Mouse (Mus musculus) liver, postnatal 0 days (tissue): ENCODE data around the gene Naa20. TPM values are rescaled to one million over a fixed set of nuclear protein-coding genes. Genes with fewer than 3 reads are reported as not detected.

Experiments
- ATAC-seq: fragments of 200-750 bp; cut with Nextera tagmentation; 2 replicates; pipeline ENCODE4 v1.8.0; 2017; ENCODE audit warnings: mild to moderate bottlenecking, moderate library complexity
- DNase-seq: peaks from one replicate; pipeline ENCODE4 v3.0.0-alpha.2; 2016
- H3K27ac ChIP-seq: fragments of 300-500 bp; sonication (generic); 2 replicates; pipeline ENCODE4 v1.5.1; 2014; ENCODE audit warnings: antibody characterized with exemption, moderate library complexity, mild to moderate bottlenecking, low read depth
- H3K27me3 ChIP-seq: fragments of 300-500 bp; sonication (generic); 2 replicates; pipeline ENCODE4 v1.6.1; 2014; ENCODE audit warnings: low read length, control low read depth, mixed read lengths; ENCODE audit not compliant: insufficient read depth
- H3K36me3 ChIP-seq: fragments of 300-500 bp; sonication (generic); replicated peaks from 2 replicates; pipeline ENCODE4 v1.6.1; 2014; ENCODE audit warnings: mild to moderate bottlenecking, control low read depth, low read length, moderate library complexity, mixed read lengths; ENCODE audit not compliant: insufficient read depth
- H3K4me1 ChIP-seq: fragments of 300-500 bp; sonication (generic); 2 replicates; pipeline ENCODE4 v1.6.1; 2014; ENCODE audit warnings: antibody characterized with exemption, mild to moderate bottlenecking, control low read depth; ENCODE audit not compliant: insufficient read depth
- H3K4me2 ChIP-seq: fragments of 300-500 bp; sonication (generic); 2 replicates; pipeline ENCODE4 v1.6.1; 2014; ENCODE audit warnings: low read depth, mild to moderate bottlenecking, low read length, moderate library complexity, mixed read lengths
- H3K4me3 ChIP-seq: fragments of 300-500 bp; sonication (generic); 2 replicates; pipeline ENCODE4 v1.5.1; 2014; ENCODE audit warnings: low read depth, low read length
- H3K9ac ChIP-seq: fragments of 300-500 bp; sonication (generic); replicated peaks from 2 replicates; pipeline ENCODE4 v1.6.1; 2014; ENCODE audit warnings: mild to moderate bottlenecking, moderate library complexity
- H3K9me3 ChIP-seq: fragments of 300-500 bp; sonication (generic); 2 replicates; pipeline ENCODE4 v1.6.1; 2016; ENCODE audit warnings: mild to moderate bottlenecking, control low read depth, low read length, mixed read lengths
- CTCF ChIP-seq: sonication (generic); IDR thresholded peaks from 2 replicates; pipeline ENCODE4 v1.5.1; 2016; ENCODE audit warnings: antibody characterized with exemption, low read depth
- EP300 ChIP-seq: IDR thresholded peaks from 2 replicates; pipeline ENCODE4 v1.6.1; 2016; ENCODE audit warnings: antibody characterized with exemption, low read depth, mild to moderate bottlenecking
- WGBS: fragments of 180-500 bp; shearing (Covaris S2); extraction: QIAGEN DNeasy Blood & Tissue Kit; methylation state at CpG from one replicate; pipeline ENCODE4 v1.1.7; 2014; ENCODE audit not compliant: insufficient replicate concordance; 5-methylcytosine and 5-hydroxymethylcytosine counted together
- polyA plus RNA-seq: library from polyadenylated mRNA; unstranded; fragments of >200 nt; fragmentation: Nextera tagmentation; extraction: Ambion mirVana; gene quantifications from 2 replicates; pipeline ENCODE4 v1.2.1, GENCODE M21; 2015

The Naa20 gene
- 55.0 and 60.0 TPM in 2 replicates for polyA plus RNA-seq

- H3K4me3 ChIP-seq: peak within 1 kb of the TSS; percentile 97
- DNase-seq (no peak), ATAC-seq (no peak)
- peak within 1 kb of the TSS; percentile 84 for H3K4me2 ChIP-seq
- TF ChIP-seq EP300: no peak
- no peak for TF ChIP-seq CTCF
- WGBS: 83% methylated on average over 6 of the region's 6 CpGs
- H3K9me3 ChIP-seq: no peaks in the 10 kb centered on the region
- H3K9ac ChIP-seq: peak within 1 kb of the TSS; percentile 97
- H3K27ac ChIP-seq: no peak within 1 kb of the TSS
- H3K27me3 ChIP-seq: no peaks in the 10 kb centered on the region
- peaks cover 17% of the 10 kb centered on the region for H3K4me1 ChIP-seq
- peaks cover 7% of the 10 kb centered on the region for H3K36me3 ChIP-seq
Observed at GRCm38 (mm10) chr2:145901861-145902260, at the start of gene Naa20. Gene Naa20 (plus strand): TSS chr2:145902099.

GRCm38 (mm10) chr2:145855831-145856230 is 46.1 kb upstream of the Naa20 start:
- Histone ChIP-seq H3K4me3 (no peak overlapping the region), H3K27ac (no peak overlapping the region), H3K4me2 (no peak overlapping the region), H3K9ac (no peak overlapping the region), H3K36me3 (peaks cover 5% of the 10 kb centered on the region; the same call in 1 of the 2 replicates), H3K27me3 (no peaks in the 10 kb centered on the region), H3K4me1 (peaks cover 16% of the 10 kb centered on the region), H3K9me3 (no peaks in the 10 kb centered on the region)
- no peak for ATAC-seq
- 83% methylated on average over 9 of the region's 9 CpGs for WGBS
- TF ChIP-seq EP300: no peak
- TF ChIP-seq CTCF: no peak
- DNase-seq: no peak

GRCm38 (mm10) chr2:145857864-145858263 is 44.0 kb upstream of the Naa20 start:
- Histone ChIP-seq H3K9me3 (no peaks in the 10 kb centered on the region), H3K36me3 (0 out of 2 replicates have a peak, but pooled peaks cover 6% of the 10 kb centered on the region), H3K27ac (no peak overlapping the region), H3K4me1 (peaks cover 25% of the 10 kb centered on the region), H3K27me3 (no peaks in the 10 kb centered on the region), H3K9ac (no peak overlapping the region), H3K4me2 (no peak overlapping the region), H3K4me3 (no peak overlapping the region)
- no peak for DNase-seq
- ATAC-seq: no peak
- WGBS: 71% methylated on average over 8 of the region's 8 CpGs
- TF ChIP-seq EP300 (no peak), CTCF (no peak)

- Histone ChIP-seq H3K9ac (no peak overlapping the region), H3K4me2 (no peak overlapping the region), H3K4me3 (no peak overlapping the region), H3K27ac (peak overlapping the region; percentile 34; the same call in 1 of the 2 replicates), H3K4me1 (peaks cover 25% of the 10 kb centered on the region), H3K36me3 (0 out of 2 replicates have a peak, but pooled peaks cover 3% of the 10 kb centered on the region), H3K27me3 (no peaks in the 10 kb centered on the region), H3K9me3 (no peaks in the 10 kb centered on the region)
- TF ChIP-seq CTCF: no peak
- no peak for TF ChIP-seq EP300
- DNase-seq (peak; percentile 25), ATAC-seq (no peak)
- 48% methylated on average over 7 of the region's 7 CpGs for WGBS
Observed at GRCm38 (mm10) chr2:145859442-145859931, 42.4 kb upstream of the Naa20 start.

DNA sequence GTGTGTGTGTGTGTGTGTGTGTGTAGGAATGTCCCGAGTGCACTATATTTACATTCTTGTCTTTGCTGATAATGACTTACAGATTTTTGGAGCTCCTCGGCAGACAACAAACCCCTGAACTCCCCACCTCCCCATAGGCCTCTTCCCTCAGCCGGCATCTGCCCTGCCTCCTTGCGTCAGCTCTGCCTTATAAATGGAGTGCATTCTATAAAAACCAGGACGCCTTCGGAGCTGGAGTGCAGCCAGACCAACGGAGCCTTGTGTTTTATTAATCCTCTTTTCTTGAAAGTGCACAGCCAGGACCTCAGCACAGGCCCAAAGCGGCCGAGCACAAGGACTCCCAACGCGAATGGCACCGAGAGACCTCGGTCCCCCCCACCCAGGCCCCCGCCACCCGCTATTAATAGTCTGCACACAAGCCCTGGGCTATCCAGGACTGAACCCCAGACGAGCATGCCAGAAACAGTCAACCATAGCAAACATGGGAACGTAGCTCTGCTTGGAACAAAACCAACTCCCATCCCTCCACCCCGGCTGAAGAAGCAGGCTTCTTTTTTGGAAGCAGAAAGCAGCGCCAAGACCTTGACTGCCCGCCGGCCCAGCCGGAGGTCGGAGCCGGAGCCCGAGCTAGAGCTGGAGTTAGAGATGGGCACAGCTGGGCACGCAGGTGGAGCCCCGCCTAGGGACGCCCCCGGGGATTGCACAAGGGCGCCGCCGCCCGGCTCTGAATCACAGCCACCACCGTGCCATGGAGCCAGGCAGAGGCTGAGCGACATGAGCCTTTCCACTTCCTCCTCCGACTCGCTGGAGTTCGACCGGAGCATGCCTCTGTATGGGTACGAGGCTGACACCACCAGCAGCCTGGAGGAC is 41.7 kb upstream of the Naa20 start:
- Histone ChIP-seq H3K9ac (peak overlapping the region; percentile 35; the same call in 1 of the 2 replicates), H3K27ac (peak overlapping the region; percentile 62), H3K4me1 (peaks cover 25% of the 10 kb centered on the region), H3K27me3 (no peaks in the 10 kb centered on the region), H3K36me3 (0 out of 2 replicates have a peak, but pooled peaks cover 3% of the 10 kb centered on the region), H3K4me3 (peak overlapping the region; percentile 25; the same call in 1 of the 2 replicates), H3K9me3 (no peaks in the 10 kb centered on the region), H3K4me2 (peak overlapping the region; percentile 59)
- WGBS: 29% methylated on average over 40 of the region's 40 CpGs
- DNase-seq (peak; percentile 71), ATAC-seq (peak; percentile 76)
- peak; percentile 40 for TF ChIP-seq CTCF
- no peak for TF ChIP-seq EP300
